Mouse (Mus musculus) left cerebral cortex, postnatal 10 days (tissue): ENCODE measurements around the gene Ptprb. TPM values are rescaled to one million over a fixed set of nuclear protein-coding genes. Genes with fewer than 3 reads are reported as not detected.

Experiments
- DNase-seq, 2 experiments: peaks; one replicate each; pipeline ENCODE4 v3.0.0; 2021 to 2022; ENCODE audit warnings: low spot score in 2 of 2, mixed read lengths in 1 of 2; ENCODE audit errors: extremely low spot score in 1 of 2
- intact Hi-C: fragments of 180-260 bp; cut with DNase I; formaldehyde crosslinking; loops from one replicate; pipeline ENCODE4 v1.15.1; 2025
- total RNA-seq, 2 experiments: library from RNA; stranded (reverse); gene quantifications; 2 replicates each; pipeline ENCODE4 v1.2.3; 2021

The Ptprb gene
- total RNA-seq, 2 experiments from 2014 or later = 19.0 to 19.9 TPM

- no peak for DNase-seq
- intact Hi-C loops = no loop called here
Observed at GRCm38 (mm10) chr10:116349004-116349403, 73.7 kb downstream of the Ptprb start.

DNA sequence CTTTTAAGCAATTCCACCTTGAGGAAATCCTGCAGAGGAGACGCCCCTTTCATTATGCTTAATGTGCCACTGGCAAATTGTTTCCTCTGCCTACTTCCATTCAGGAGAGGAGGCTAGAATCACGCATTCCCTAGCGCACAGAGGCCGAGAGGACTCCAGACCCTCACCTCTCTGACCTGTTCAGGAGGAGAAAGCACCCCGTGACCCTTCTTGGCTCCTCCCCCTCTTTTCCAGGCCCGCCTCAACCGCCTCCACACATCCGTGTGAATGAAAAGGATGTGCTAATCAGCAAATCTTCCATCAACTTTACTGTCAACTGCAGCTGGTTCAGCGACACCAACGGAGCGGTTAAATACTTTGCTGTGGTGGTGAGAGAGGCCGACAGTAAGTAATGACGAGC lies 75.2 kb downstream of the Ptprb start:
- intact Hi-C loops = no loop called here
- DNase-seq = no peak

- intact Hi-C loops = no loop called here
- DNase-seq = no peak
Observed at GRCm38 (mm10) chr10:116354372-116354771, 79.0 kb downstream of the Ptprb start.

GRCm38 (mm10) chr10:116362181-116362580 lies 86.9 kb downstream of the Ptprb start:
- intact Hi-C loops = no loop called here
- peak; percentile 47 to 70 for DNase-seq

DNA sequence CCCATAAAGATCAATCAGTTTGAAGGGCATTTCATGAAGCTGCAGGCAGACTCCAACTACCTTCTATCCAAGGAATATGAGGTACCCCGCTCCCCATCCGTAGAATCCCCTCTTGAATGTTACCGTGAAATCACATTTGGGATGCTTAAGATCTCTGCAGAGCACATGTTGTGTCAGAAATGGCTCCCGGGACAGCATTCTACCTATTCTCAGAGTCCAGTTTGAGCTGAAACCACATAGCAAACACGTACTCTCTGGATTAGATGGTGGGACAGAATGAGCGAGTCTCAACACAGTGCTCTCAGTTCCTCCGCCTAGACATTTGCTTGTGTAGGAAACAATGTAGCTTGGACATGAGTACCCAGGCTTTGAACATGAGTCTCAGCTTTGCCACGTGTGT lies 87.3 kb downstream of the Ptprb start:
- intact Hi-C loops = no loop called here
- DNase-seq = no peak

DNA sequence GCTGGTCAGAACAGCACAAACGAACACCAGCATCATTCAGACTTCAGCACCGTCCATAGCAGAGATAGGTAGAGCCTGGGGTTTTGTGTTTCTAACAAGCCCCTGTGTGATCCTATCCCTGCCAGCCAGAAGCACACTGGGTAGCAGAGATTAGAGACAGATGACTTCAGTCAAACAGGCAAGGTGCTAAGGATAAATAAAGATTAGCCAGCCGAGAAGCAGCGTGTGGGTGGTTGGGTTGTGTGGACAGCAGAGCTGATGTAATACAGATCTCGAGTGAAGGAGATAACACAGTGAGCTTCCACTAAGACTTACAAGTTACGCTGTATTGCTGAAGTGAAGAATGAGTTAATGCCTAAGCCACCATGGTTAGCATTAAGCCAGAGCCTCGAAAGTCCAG lies 89.4 kb downstream of the Ptprb start:
- no peak for DNase-seq
- intact Hi-C loops = no loop called here

GRCm38 (mm10) chr10:116370991-116371725 lies 95.8 kb downstream of the Ptprb start:
- intact Hi-C loops = no loop called here
- DNase-seq = no peak

- intact Hi-C loops = no loop called here
- DNase-seq = no peak
Observed at GRCm38 (mm10) chr10:116374111-116374510, 98.8 kb downstream of the Ptprb start.

- intact Hi-C loops = no loop called here
- DNase-seq = no peak
Observed at GRCm38 (mm10) chr10:116376853-116377252, 101.5 kb downstream of the Ptprb start.

DNA sequence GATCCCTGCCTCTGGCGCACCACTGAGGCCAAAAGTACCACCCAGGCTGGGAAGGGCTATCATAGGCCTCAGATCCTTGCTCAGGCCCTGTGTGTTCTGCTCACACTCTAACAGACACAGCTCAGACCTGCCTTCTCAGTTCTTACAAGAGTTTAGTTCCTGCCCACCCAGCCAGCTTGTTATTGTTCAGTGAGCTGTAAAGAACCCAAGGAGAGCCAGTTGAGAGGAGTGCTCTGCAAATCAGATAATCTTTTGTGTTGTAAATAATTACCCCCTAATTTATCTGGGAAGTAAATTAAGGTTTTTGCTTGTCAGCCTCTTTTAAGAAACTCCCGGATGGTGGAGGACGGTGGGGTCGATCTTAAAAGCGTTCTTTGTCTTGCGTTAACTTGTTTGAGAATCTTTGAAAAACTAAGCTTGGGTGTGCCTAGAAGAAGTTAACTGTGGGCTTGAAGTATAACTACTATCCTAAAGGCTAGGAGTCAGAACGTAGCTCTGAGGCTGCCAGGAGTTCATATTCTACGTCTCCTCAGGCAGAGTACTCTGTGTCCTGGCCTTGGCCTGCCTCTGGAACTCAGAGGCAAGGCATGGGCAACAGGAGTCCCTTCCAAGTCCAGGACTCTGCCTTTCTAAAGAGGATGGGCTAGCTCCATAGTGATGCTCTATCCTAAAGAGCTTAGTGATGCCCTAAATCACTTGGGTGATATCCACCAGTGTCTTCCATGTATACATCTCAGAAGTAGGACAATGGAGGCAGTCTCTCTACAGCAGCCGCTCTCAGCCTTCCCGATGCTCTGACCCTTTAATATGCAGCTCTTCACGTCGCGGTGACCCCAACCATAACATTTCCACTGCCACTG lies 107.7 kb downstream of the Ptprb start:
- intact Hi-C loops = no loop called here
- no peak for DNase-seq

GRCm38 (mm10) chr10:116384401-116384800 lies 109.1 kb downstream of the Ptprb start:
- intact Hi-C loops = no loop called here
- no peak for DNase-seq

- intact Hi-C loops = no loop called here
- DNase-seq = no peak
Observed at GRCm38 (mm10) chr10:116386391-116386885, 111.1 kb downstream of the Ptprb start.

DNA sequence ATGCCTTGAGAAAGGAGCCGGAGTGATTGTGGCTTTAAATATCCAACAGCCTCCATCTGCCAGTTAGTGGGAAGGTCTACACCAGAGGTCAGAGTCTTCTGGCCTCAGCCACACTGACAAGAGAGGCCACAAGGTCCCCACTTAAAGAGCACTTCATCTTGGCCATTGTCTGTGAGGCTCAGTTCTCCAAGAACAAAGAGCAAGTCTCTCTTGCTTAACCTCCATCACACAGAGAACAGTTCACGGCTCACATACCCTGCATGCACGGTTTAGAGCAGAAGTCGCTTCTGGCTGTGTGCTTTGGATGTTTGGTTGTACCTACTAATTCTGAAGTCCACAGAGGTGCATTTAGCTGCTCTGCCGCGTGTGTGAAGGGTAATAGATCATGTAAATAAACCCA lies 113.5 kb downstream of the Ptprb start:
- intact Hi-C loops = no loop called here

GRCm38 (mm10) chr10:116393790-116394475 lies 118.6 kb downstream of the Ptprb start:
- peak; percentile 34 to 56 for DNase-seq

More for the DNA sequence above, 113.5 kb downstream of the Ptprb start:
- DNase-seq = no peak

DNA sequence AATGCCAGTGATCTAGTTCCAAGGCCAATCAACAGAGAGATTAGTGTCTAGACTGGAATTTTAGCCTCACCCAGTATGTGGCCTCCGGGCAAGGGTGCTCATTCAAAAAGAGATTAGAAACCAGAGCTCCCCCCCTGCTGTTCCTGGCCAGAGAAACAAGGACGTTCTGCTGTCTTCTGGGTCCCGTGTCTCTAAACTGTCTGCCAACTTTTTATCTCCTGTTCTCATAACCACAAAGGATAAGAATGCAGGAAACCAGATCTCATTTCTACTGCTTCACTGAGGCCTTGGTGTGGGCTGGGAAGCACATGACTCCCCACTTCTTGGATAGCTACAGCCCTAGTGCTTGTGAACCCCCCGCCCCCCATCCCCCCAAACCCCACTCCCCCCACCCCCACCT lies 119.3 kb downstream of the Ptprb start:
- intact Hi-C loops = no loop called here
- no peak for DNase-seq

More at GRCm38 (mm10) chr10:116393790-116394475, 118.6 kb downstream of the Ptprb start:
- intact Hi-C loops = no loop called here

DNA sequence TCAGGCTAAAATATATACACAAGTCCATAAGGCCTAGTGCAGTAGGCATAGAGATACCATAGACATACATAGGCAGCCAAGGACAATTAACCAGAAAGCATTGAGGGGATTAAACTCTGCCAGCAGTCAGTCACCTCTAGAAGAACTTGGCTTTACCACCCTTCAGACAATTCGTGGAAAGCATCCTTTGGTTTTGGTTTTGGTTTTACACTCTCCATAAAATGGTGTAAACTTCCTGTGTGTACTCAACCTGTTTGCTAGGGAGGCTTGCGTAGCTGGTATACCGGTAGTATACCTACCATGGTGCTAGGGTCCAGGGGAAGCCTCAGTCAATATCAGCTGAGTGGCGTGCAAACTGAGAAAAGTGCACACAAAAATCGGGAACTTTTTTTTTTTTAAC lies 121.0 kb downstream of the Ptprb start:
- intact Hi-C loops = no loop called here
- DNase-seq = no peak

GRCm38 (mm10) chr10:116396966-116397365 lies 121.6 kb downstream of the Ptprb start:
- no peak for DNase-seq
- intact Hi-C loops = no loop called here

- DNase-seq = peak in 1 of 2 experiments; percentile 33
- intact Hi-C loops = no loop called here
Observed at GRCm38 (mm10) chr10:116397573-116397972, 122.2 kb downstream of the Ptprb start.

DNA sequence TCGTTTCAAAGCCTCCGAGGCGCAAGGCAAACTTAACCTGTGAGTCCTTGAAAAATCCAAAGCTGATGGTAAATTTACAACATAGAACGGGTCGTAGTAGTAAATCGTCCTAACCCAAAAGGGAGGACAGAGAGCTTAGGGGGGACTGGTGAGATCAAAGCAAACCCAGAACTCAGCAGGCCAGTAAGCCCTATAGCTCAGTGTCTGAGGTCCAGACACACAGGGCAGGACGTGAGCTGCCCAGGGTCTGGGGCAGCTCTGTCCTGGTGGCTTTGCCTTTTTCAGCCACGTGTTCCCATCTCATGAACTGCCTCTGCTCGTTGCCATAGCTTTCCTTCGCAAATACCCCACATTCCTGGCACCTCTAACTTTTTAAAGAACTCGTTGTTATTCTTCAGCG lies 122.7 kb downstream of the Ptprb start:
- intact Hi-C loops = no loop called here
- no peak for DNase-seq
